Mouse (Mus musculus) macrophage (primary cell): ENCODE results near the gene 1700013G24Rik. TPM values are rescaled to one million over a fixed set of nuclear protein-coding genes. Genes with fewer than 3 reads are reported as not detected.

Experiments used
- H3K27ac ChIP-seq: fragments of 350-480 bp; formaldehyde crosslinking; 2 replicates; pipeline ENCODE4 v1.9.0; 2021
- H3K36me3 ChIP-seq: fragments of 350-480 bp; formaldehyde crosslinking; 2 replicates; pipeline ENCODE4 v1.9.0; 2021; ENCODE audit errors: inconsistent target
- H3K4me3 ChIP-seq: fragments of 350-480 bp; formaldehyde crosslinking; 2 replicates; pipeline ENCODE4 v1.9.0; 2021; ENCODE audit errors: inconsistent target
- H3K79me2 ChIP-seq: fragments of 350-480 bp; formaldehyde crosslinking; 2 replicates; pipeline ENCODE4 v1.9.0; 2021; ENCODE audit errors: inconsistent target
- WGBS: methylation state at CpG from one replicate; pipeline ENCODE4 v1.1.7; 2026; ENCODE audit warnings: inconsistent platforms; ENCODE audit not compliant: missing documents; 5-methylcytosine and 5-hydroxymethylcytosine counted together
- polyA plus RNA-seq: library from polyadenylated mRNA; stranded (reverse); fragments of 250-400 nt; gene quantifications from 3 replicates; pipeline ENCODE4 v1.2.4, GENCODE M21; 2018; ENCODE audit warnings: inconsistent platforms

1700013G24Rik gene
- polyA plus RNA-seq, 1 experiment from 2014 or later = not detected

GRCm38 (mm10) chr4:137447363-137448196 is 5.5 kb upstream of the 1700013G24Rik start:
- Histone ChIP-seq H3K36me3 (no peaks in the 10 kb centered on the region), H3K4me3 (no peak overlapping the region), H3K27ac (no peak overlapping the region), H3K79me2 (no peaks in the 10 kb centered on the region)
- WGBS = 52% methylated on average over 7 of the region's 7 CpGs

DNA sequence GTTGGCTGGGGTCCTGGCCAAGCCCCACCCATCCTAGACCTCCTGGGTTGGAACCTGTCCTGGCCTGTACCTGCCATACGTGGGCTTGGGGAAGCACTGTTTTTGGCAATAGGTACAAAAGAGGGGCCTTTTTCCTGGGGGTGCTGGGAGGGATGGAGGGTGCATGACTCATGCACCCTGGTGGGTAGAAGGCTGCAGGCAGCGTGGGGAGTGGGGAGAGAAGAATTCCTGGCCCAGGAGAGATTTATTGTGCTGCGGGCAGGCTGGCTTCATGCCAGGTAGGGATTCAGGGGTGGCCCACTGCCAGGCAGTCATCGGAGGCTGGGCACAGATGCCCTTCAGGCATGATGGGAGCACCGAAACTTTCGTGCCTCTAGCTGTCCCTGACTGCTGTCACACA is 4.9 kb upstream of the 1700013G24Rik start:
- Histone ChIP-seq H3K27ac (no peak overlapping the region), H3K79me2 (no peaks in the 10 kb centered on the region), H3K36me3 (no peaks in the 10 kb centered on the region), H3K4me3 (no peak overlapping the region)
- 62% methylated on average over 6 of the region's 6 CpGs for WGBS

DNA sequence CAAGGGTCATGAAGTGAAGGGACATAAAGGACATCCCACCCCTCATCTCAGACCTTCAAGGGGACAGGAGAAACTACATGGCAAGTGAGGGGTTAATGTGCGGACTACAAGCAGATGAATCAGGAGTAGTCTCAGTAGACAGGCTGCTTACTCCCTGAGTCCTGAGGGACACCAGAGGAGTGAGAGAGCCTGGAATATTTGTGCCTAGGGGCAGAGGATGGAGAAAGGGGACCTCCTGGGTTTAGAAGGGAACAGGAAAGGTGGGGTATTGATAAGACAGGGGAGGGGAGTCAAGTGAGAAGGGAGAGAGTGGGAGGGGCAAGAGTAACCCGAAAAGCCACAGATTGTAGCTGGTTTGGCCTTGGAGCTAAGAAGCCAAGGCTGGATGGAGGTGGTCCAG is 4.4 kb upstream of the 1700013G24Rik start:
- Histone ChIP-seq H3K79me2 (no peaks in the 10 kb centered on the region), H3K27ac (no peak overlapping the region), H3K4me3 (no peak overlapping the region), H3K36me3 (no peaks in the 10 kb centered on the region)
- WGBS = 51% methylated on average over 2 of the region's 2 CpGs

DNA sequence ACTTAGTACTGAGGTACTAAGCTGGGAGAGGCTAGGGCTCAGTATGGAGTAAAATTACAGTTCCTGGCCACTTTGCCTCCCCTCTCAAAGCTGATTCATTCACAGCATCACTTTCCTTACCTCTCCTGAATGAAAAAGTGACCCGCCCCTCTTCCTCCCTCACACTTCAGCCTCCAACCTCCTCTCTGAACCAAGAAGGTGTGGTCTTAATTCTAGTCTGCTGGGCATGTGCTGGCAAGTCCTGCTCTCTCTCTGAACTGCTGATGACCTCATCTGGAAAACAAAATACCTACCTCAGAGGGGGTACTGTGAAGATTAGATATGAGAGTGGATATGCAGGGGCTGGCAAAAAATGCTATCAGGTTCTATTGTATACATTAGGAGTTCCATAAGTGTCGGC is 4.0 kb upstream of the 1700013G24Rik start:
- H3K4me3 ChIP-seq = no peak overlapping the region
- H3K36me3 ChIP-seq = no peaks in the 10 kb centered on the region
- H3K79me2 ChIP-seq = no peaks in the 10 kb centered on the region
- 80% methylated on average over 2 of the region's 2 CpGs for WGBS
- H3K27ac ChIP-seq = no peak overlapping the region

DNA sequence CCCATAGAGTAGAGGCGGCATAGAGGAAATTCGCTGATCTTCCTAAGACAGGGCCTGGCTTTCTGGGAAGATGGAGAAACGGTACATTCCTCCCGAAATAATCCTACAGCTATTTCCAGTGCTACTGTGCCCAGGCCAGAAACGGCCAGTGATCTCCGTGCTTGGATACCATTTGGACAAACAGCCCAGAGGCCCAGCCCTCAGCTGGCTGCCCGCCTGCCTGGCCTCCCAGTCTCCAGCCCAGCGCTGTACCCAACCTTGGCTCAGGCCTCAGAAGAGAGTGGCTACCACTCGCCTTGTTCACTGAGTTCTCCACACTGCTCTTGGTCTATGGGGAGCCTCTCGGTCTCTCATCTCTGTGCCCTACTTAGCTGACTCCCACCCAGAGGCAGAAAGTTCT is 3.4 kb upstream of the 1700013G24Rik start:
- WGBS = 95% methylated on average over 10 of the region's 10 CpGs
- no peak overlapping the region for H3K27ac ChIP-seq

DNA sequence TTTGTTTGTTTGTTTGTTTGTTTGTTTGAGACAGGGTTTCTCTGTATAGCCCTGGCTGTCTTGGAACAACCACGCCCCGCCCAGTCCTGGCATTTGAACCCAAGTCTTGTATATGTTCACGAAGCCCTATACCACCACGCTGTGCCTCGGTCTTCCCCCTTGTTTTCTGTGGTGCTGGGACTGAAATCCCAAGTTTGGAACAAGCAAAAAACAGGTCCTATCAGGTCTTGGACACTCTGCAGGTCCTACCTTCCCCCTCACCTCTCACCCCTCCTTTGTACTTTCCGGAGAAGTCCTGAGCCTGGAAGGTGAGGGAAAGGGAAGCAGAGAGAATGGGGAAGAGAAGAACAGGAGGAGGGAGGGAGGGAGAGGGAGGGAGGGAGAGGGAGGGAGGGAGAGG is 894 bp upstream of the 1700013G24Rik start:
- H3K4me3 ChIP-seq = no peak overlapping the region
- WGBS = 95% methylated on average over 5 of the region's 6 CpGs
- H3K79me2 ChIP-seq = no peaks in the 10 kb centered on the region
- H3K36me3 ChIP-seq = no peaks in the 10 kb centered on the region
- no peak overlapping the region for H3K27ac ChIP-seq

More for the DNA sequence above, 3.4 kb upstream of the 1700013G24Rik start:
- no peaks in the 10 kb centered on the region for H3K36me3 ChIP-seq
- no peak overlapping the region for H3K4me3 ChIP-seq
- no peaks in the 10 kb centered on the region for H3K79me2 ChIP-seq

DNA sequence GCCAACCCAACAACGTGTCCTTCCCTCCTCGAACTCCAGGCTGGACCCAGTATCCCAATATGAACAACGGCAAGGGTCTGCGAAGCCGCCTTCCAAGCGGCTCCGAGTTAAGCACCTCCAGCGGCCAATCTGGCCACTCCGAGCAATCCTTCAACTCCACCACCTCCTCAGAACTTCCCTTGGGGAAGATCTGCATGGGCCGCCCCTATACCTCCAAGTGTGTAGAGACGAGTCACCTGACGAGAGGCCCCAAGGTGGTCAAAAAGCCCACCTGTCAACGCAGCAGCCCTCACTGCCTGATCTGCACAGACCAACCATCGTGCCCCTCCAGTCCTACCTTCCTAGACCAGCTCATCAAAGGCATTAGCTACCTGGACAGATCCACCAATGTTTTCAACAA is 1.5 kb downstream of the 1700013G24Rik start:
- H3K36me3 ChIP-seq = no peaks in the 10 kb centered on the region
- H3K79me2 ChIP-seq = no peaks in the 10 kb centered on the region
- H3K4me3 ChIP-seq = no peak overlapping the region
- no peak overlapping the region for H3K27ac ChIP-seq
- 87% methylated on average over 14 of the region's 14 CpGs for WGBS

DNA sequence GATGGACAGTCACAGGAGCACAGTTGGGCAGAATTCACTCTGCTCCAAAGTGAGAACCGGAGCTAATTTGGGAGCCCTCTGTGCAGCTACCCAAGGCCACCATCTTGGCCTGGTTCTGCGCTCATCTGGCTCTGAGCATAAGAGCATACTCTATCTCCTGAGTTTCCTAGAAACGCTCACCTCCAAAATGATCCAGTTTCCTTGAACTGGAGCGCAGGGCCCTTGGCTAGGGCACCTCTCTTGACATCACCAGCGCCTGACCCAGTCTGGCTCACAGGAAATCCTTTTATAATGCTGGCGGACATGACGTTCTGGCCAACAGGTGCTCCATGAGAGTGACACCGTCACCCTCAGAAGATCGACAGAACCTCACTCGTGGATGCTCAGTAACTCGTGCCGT is 3.5 kb downstream of the 1700013G24Rik start:
- Histone ChIP-seq H3K27ac (no peak overlapping the region), H3K4me3 (no peak overlapping the region), H3K79me2 (no peaks in the 10 kb centered on the region), H3K36me3 (no peaks in the 10 kb centered on the region)
- WGBS = 91% methylated on average over 12 of the region's 12 CpGs

DNA sequence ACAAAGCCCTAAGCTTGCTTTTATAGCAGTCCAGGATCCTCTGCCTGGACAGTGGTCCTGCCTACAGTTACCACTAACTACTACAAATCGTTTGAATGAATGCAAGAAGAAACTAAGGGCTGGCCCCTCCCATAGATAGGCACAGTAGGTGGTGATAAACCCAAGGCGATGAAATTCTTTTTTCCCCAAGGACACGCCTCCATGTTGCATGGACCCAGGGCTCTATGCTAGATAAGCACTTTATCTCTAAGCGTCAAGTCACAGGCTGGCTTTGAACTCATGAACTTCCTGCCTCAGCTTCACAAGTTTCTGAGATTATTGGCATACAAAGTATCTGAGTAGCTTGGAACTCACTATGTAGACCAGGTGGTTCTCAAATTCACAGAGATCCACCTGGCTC is 4.2 kb downstream of the 1700013G24Rik start:
- Histone ChIP-seq H3K36me3 (no peaks in the 10 kb centered on the region), H3K4me3 (no peak overlapping the region), H3K27ac (no peak overlapping the region), H3K79me2 (no peaks in the 10 kb centered on the region)
- 78% methylated on average over 4 of the region's 4 CpGs for WGBS

- H3K79me2 ChIP-seq = no peaks in the 10 kb centered on the region
- no peak overlapping the region for H3K4me3 ChIP-seq
- no peak overlapping the region for H3K27ac ChIP-seq
- 59% methylated on average over 8 of the region's 9 CpGs for WGBS
- H3K36me3 ChIP-seq = no peaks in the 10 kb centered on the region
These were observed 5.2 kb downstream of the 1700013G24Rik start for GRCm38 (mm10) chr4:137458310-137458709.

DNA sequence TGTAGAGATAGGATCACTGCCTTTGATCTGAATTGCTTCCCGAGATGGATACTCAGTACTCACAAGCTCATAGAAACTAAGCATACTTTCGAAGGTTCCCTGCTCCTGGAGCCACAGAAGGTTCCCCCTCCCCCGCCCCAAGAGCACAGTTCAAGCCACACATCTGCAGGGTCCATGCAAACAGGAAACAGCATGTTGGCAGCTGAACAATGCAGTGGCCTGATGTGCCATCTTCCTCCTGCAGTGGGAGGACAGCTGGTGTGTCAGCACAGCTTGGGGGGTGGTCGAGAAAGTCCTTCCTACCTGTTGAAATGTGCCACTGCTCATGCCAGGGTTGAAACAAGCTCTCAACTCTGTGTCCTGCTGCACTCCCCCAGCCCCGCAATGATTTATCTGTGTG is 5.8 kb downstream of the 1700013G24Rik start:
- WGBS = 28% methylated on average over 5 of the region's 5 CpGs

DNA sequence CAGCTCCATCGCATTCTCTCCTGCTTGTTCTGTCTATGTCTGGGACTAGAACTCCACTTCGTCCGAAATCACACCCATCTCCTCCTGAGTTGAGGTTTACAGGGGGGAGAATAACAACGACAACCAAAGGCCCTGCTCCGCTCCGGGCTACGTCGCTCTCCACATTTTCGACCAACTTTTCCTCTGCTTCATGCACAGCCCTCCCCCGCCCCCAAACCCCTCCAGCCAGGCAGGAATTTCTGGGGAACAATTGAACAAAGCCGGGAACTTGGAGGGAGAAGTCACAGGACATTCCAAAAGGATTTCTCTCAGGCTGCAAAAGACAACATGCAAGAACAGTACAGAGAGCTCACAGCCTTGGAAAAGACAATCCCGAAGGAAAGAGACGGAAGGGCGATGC is 7.6 kb downstream of the 1700013G24Rik start:
- Histone ChIP-seq H3K79me2 (no peaks in the 10 kb centered on the region), H3K4me3 (no peak overlapping the region), H3K27ac (no peak overlapping the region), H3K36me3 (no peaks in the 10 kb centered on the region)
- 84% methylated on average over 14 of the region's 14 CpGs for WGBS

More for the DNA sequence above, 5.8 kb downstream of the 1700013G24Rik start:
- H3K36me3 ChIP-seq = no peaks in the 10 kb centered on the region
- no peak overlapping the region for H3K4me3 ChIP-seq
- H3K27ac ChIP-seq = no peak overlapping the region
- H3K79me2 ChIP-seq = no peaks in the 10 kb centered on the region

GRCm38 (mm10) chr4:137461217-137461616 is 8.1 kb downstream of the 1700013G24Rik start:
- H3K4me3 ChIP-seq = no peak overlapping the region
- no peaks in the 10 kb centered on the region for H3K36me3 ChIP-seq
- WGBS = 75% methylated on average over 4 of the region's 4 CpGs
- no peaks in the 10 kb centered on the region for H3K79me2 ChIP-seq
- H3K27ac ChIP-seq = no peak overlapping the region

DNA sequence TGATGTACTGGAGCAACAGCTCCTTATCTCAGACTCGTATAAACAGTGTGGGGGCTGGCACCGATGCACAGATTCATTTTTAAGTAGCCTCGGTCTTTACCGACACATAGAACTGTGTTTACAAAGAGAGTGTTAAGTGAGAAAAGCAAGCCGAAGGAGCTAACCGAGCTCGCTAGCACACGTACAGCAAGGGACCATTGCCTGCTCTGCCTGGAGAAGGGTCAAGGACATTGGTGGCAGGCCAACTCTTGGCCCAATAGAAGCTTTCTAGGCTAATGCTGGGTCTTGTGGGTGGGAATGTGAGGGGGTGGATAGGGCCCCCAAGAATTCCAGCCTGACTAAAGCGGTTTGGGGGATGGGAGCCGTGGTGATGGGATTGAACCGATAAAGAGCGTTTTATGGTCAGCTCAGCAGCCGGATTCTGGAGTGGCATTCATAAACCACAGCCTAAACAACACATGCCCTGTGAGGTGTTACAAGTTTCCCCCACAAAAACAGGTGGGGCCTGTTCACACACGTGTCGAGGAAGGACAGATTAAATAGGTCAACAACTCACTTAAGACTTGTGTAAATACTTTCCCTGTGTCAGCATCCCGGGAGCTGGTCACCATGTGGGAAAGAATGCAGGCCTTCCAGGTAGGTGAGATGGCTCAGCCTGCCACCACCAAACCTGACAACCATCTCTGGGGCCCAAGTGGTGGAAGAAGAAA is 9.1 kb downstream of the 1700013G24Rik start:
- H3K27ac ChIP-seq = no peak overlapping the region
- WGBS = 92% methylated on average over 16 of the region's 16 CpGs

DNA sequence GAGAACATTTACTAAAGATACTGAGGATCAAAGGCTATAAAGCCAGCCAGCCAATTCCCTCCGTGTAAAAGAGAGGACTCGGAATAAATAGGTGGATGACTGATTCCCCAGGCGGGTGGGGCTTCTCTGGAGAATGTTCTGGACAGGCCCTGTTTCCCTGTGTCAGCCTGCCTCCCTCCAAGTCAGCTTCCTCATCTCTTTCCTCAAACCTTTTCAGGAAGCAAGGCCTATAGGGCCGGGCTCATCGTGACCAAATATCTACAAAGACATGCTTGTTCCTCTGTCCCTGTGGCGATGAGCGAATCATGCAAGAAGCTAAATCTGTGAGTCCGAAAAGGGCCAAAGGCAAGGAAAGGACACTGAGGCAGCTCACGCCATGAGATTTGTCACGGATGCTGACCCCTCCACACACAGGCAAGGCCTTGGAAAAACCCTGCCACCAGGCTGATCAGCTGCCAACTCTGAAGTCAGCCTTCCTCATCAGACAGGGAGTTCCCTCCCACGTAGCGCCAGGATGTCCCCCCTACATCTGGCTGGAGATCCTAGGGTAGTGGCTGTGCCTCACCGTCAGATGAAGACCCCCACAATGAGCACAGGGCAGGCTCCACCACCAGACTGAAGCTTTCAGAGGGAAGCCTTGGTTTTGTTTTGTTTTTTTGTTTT is 12.2 kb downstream of the 1700013G24Rik start:
- Histone ChIP-seq H3K79me2 (no peaks in the 10 kb centered on the region), H3K4me3 (no peak overlapping the region), H3K27ac (no peak overlapping the region), H3K36me3 (no peaks in the 10 kb centered on the region)
- 79% methylated on average over 13 of the region's 13 CpGs for WGBS

More for the DNA sequence above, 9.1 kb downstream of the 1700013G24Rik start:
- Histone ChIP-seq H3K79me2 (no peaks in the 10 kb centered on the region), H3K36me3 (no peaks in the 10 kb centered on the region), H3K4me3 (no peak overlapping the region)
